Mouse (Mus musculus) C2C12 (cell line): ENCODE measurements at regions not wholly inside any gene's neighbourhood (a gene's known extent, or its start where the extent isn't known, plus 50 kb on each side); places are given as distances from the start of the nearest gene placed in this dataset.
"Not testable (repeated sequence)": the region's sequence is repeated elsewhere in the genome, so short reads cannot be mapped to it uniquely, and the experiment has no call there.

Experiments
- H3K27me3 ChIP-seq: one replicate; pipeline ENCODE4 v1.6.1; 2011; ENCODE audit not compliant: control insufficient read depth, insufficient read depth, insufficient read length
- H3K36me3 ChIP-seq: one replicate; pipeline ENCODE4 v1.6.1; 2011; ENCODE audit not compliant: control insufficient read depth, insufficient read depth
- H3K4me3 ChIP-seq: one replicate; pipeline ENCODE4 v1.5.1; 2011; ENCODE audit warnings: mild to moderate bottlenecking, control low read depth; ENCODE audit not compliant: poor library complexity, insufficient read depth, severe bottlenecking
- H3K79me2 ChIP-seq: one replicate; pipeline ENCODE4 v1.6.1; 2011; ENCODE audit not compliant: control insufficient read depth, insufficient read depth
- H3K79me3 ChIP-seq: one replicate; pipeline ENCODE4 v1.6.1; 2011; ENCODE audit warnings: low read depth, control low read depth
- H3ac ChIP-seq: one replicate; pipeline ENCODE3; 2011; ENCODE audit warnings: low read depth; ENCODE audit not compliant: control insufficient read depth, insufficient read length
- CEBPB ChIP-seq: IDR thresholded peaks from one replicate; pipeline ENCODE4 v1.6.1; 2011; ENCODE audit warnings: low read depth, mild to moderate bottlenecking, control low read depth, moderate library complexity
- CTCF ChIP-seq: IDR thresholded peaks from one replicate; pipeline ENCODE4 v1.5.1; 2011; ENCODE audit not compliant: control insufficient read depth, insufficient read depth, insufficient read length
- FOSL1 ChIP-seq: IDR thresholded peaks from one replicate; pipeline ENCODE4 v1.8.0; 2011; ENCODE audit warnings: mild to moderate bottlenecking, low read length; ENCODE audit not compliant: poor library complexity, insufficient read depth, severe bottlenecking
- MAX ChIP-seq: IDR thresholded peaks from one replicate; pipeline ENCODE4 v1.6.1; 2011; ENCODE audit warnings: mild to moderate bottlenecking, control low read depth
- MYOD1 ChIP-seq: IDR thresholded peaks from one replicate; pipeline ENCODE4 v1.6.1; 2011; ENCODE audit warnings: low read depth; ENCODE audit not compliant: control insufficient read depth, insufficient read length
- MYOG ChIP-seq: IDR thresholded peaks from one replicate; pipeline ENCODE4 v1.6.1; 2011; ENCODE audit not compliant: control insufficient read depth, insufficient read length; ENCODE audit errors: extremely low read depth
- USF1 ChIP-seq: IDR thresholded peaks from one replicate; pipeline ENCODE4 v1.6.1; 2011; ENCODE audit warnings: low read depth, mild to moderate bottlenecking, control low read depth, moderate library complexity

DNA sequence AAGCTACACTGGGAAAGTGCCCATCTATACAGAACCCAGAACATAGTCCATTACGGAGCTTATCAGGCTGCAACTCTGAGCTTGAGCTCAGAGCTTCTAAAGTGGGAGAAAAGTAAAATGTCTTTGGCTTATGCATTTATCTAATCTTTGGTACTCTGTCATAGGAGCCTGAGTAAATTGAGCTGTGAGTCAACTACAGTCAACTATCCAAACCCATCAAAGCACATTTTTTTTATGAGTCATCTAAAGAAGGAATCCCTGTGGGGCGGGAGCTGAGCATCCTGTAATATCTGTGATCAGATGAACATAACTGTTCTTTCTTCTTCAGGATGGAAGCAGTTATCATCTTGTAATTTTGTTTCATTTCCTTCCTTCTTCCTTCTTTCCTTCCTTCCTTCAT is 323.1 kb downstream of the Trib2 start:
- Histone ChIP-seq H3K79me3 (no peaks in the 10 kb centered on the region), H3ac (no peak overlapping the region), H3K27me3 (no peaks in the 10 kb centered on the region), H3K36me3 (no peaks in the 10 kb centered on the region), H3K79me2 (no peaks in the 10 kb centered on the region), H3K4me3 (no peak overlapping the region)
- no peak for TF ChIP-seq MYOD1
- peak; percentile 78 for TF ChIP-seq FOSL1

DNA sequence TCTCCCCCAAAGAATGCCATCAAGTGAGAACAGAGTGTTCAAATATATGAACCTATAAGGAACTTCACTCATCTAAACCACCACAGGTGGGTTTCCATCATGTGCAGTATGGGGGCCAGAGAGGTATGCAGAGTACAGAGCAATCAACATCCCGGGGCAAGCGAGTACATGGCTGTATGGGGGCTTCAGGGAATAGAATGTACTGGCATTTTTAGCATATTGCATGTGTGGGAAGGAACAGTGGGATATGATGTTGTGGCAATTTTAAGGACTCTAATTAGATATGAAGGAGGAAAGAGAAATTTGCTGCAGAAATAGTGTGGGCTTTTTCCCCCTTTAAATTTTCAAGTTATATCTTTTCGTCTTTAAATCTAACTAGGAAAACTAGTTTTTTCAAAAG is 344.0 kb downstream of the Trib2 start:
- Histone ChIP-seq H3ac (no peak overlapping the region), H3K4me3 (no peak overlapping the region), H3K27me3 (no peaks in the 10 kb centered on the region), H3K79me2 (no peaks in the 10 kb centered on the region), H3K36me3 (no peaks in the 10 kb centered on the region), H3K79me3 (no peaks in the 10 kb centered on the region)
- no peak for TF ChIP-seq CEBPB
- TF ChIP-seq MYOD1: no peak
- TF ChIP-seq FOSL1: no peak
- no peak for TF ChIP-seq MYOG
- TF ChIP-seq MAX: no peak
- no peak for TF ChIP-seq USF1
- no peak for TF ChIP-seq CTCF

DNA sequence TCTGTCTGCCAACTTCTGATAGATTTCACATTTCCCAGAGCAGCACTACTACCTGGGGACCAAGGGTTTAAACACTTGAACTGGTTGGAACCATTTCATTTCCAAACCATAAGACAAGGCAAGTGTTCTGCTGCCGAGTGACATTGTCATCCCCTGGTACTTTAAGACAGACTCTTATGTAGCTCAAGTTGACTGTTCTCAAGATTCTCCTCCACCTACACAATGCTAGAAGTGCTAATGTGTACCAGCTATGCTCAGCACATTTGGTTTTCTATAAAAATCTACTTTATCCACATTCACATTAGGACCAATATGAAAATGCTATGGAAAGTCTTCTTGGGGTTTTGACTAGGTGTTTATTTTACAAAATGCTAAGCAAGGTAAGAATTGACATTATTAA is 357.3 kb downstream of the Trib2 start:
- H3K36me3 ChIP-seq: no peaks in the 10 kb centered on the region
- H3K27me3 ChIP-seq: no peaks in the 10 kb centered on the region
- H3K79me2 ChIP-seq: no peaks in the 10 kb centered on the region
- H3K4me3 ChIP-seq: no peak overlapping the region
- TF ChIP-seq CEBPB (no peak), MYOD1 (no peak), USF1 (no peak), FOSL1 (no peak), MYOG (no peak), MAX (no peak), CTCF (no peak)
- H3ac ChIP-seq: no peak overlapping the region
- no peaks in the 10 kb centered on the region for H3K79me3 ChIP-seq

DNA sequence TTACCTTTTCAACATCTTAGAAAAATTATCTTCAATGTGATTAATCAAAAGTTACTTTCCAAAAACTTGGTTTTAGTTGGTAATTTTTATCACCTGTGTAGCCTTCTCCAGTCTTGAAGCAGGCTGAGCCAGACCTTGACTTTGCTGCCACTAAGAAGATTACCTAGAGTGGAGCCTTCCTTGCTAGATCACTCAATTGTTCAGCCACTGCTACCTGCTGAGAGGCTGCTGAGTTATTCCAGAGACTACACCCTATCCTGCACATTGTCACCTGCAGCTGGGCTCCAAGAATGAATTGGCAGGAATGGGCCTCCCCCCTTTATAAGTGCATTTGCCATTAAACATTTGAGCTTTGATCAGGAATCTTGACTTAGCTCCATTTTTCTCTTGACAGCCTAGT is 360.4 kb downstream of the Trib2 start:
- not testable (repeated sequence) for H3K36me3 ChIP-seq, H3K79me2 ChIP-seq, H3K4me3 ChIP-seq, H3K79me3 ChIP-seq, H3ac ChIP-seq, H3K27me3 ChIP-seq

DNA sequence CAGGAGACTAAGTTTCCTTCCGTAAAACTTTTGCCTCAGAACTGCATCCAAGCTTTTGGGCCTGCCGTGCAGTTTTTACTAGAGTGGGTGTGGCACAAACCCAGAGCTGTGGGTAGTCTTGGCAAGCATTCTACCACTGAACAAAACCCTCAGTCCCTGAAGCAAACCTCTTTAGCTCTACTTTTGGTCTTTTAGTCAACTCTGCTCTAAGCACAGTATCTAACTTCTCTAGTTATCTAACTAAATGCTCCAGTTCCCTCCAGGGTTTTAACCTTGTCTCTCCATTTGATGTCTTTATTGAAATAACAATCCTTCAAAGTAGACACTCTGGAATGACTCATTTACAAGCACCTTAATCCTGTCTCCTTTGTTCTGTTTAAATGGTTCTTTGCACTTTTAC is 361.0 kb downstream of the Trib2 start:
- Histone ChIP-seq H3K4me3 (no peak overlapping the region), H3K27me3 (no peaks in the 10 kb centered on the region), H3K79me3 (no peaks in the 10 kb centered on the region), H3ac (no peak overlapping the region), H3K79me2 (no peaks in the 10 kb centered on the region), H3K36me3 (no peaks in the 10 kb centered on the region)
- no peak for TF ChIP-seq CTCF
- TF ChIP-seq MYOD1: no peak
- no peak for TF ChIP-seq FOSL1
- no peak for TF ChIP-seq CEBPB
- no peak for TF ChIP-seq USF1
- TF ChIP-seq MYOG: no peak
- TF ChIP-seq MAX: no peak

DNA sequence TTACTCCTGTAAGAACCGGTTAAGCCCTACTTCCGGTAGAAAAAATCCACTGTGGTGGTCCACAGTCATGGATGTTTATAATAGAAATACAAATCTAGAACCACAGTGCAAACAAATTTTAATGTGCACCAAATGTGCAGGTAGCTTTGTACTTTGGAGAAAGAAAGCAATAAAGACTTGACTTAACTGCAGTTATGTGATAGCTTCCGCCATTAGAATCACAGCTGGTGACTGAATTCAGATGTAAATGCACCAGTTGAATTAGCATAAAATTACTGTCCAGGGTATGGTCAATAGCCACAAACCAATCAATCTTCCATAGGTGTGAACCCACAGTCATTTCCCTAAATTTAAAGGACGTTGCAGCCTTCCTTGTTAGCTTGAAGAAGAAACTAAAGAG is 367.2 kb downstream of the Trib2 start:
- Histone ChIP-seq H3K27me3 (no peaks in the 10 kb centered on the region), H3ac (no peak overlapping the region), H3K36me3 (no peaks in the 10 kb centered on the region), H3K79me3 (no peaks in the 10 kb centered on the region), H3K79me2 (no peaks in the 10 kb centered on the region), H3K4me3 (no peak overlapping the region)
- no peak for TF ChIP-seq MYOD1
- TF ChIP-seq FOSL1: no peak
- no peak for TF ChIP-seq MYOG
- no peak for TF ChIP-seq MAX
- no peak for TF ChIP-seq CTCF
- TF ChIP-seq USF1: no peak
